Mouse (Mus musculus) testis, postnatal 14 days (tissue): ENCODE measurements around the gene Lamb3.

Source experiments
- DNase-seq: peaks from one replicate; pipeline ENCODE4 v3.0.0; 2021; ENCODE audit warnings: low spot score

Lamb3 gene

GRCm38 (mm10) chr1:193386136-193386535 lies 178.6 kb downstream of the Lamb3 start:
- DNase-seq: peak; percentile 57

DNA sequence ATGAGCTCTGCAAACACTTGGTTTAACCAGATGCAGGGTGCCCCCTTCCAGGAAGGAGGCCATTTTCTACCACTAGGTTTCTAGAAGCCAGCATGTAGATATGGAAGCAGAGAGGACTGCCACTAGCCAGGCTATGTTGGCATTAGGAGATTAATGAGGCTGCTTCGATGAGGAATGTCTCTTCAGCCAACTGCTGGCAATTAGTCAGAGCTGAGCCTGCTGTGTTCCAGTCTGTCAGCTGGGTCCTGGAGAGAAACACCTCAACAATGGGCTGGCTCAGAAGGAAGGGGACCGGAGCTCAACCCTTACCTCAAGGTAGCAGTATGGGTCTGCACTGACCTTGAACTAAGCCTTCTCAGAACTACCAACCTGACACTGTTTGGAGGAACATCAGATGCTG lies 179.7 kb downstream of the Lamb3 start:
- DNase-seq: no peak

GRCm38 (mm10) chr1:193389505-193389904 lies 182.0 kb downstream of the Lamb3 start:
- no peak for DNase-seq

DNA sequence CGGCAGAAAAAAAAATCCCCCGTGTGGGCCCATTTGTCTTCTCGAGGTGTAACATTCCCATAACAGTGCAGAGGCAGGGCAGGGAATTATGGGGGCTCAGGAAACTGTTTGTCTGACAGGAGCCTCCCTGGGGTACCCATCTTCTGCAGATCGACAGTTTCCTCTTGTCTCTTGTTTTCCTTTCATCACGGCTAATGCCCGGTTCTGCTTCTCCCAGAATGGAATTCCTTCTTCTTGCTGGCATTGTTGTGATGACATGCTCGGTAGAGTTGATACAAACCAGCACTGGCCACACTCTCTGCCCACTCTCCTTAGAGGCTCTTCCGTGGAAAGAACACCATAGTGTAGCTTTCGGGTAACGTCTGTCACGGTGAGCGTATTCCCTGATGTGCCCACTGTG lies 182.5 kb downstream of the Lamb3 start:
- DNase-seq: no peak

- DNase-seq: no peak
Measured at GRCm38 (mm10) chr1:193392266-193392665, 184.8 kb downstream of the Lamb3 start.
